Mouse (Mus musculus) left cerebral cortex, adult 18-20 months (tissue): ENCODE results near the gene Spata32. TPM values are rescaled to one million over a fixed set of nuclear protein-coding genes. Genes with fewer than 3 reads are reported as not detected.
"Not testable (repeated sequence)": the region's sequence is repeated elsewhere in the genome, so short reads cannot be mapped to it uniquely, and the experiment has no call there.

Experiments
- DNase-seq, 2 experiments: peaks; one replicate each; pipeline ENCODE4 v3.0.0; 2021 to 2022; ENCODE audit warnings: low spot score in 2 of 2, mixed read lengths in 1 of 2
- total RNA-seq, 2 experiments: library from RNA; stranded (reverse); gene quantifications; 2 replicates each; pipeline ENCODE4 v1.2.3; 2021

The Spata32 gene
- total RNA-seq, 2 experiments from 2014 or later: 1.5 to 1.8 TPM

DNA sequence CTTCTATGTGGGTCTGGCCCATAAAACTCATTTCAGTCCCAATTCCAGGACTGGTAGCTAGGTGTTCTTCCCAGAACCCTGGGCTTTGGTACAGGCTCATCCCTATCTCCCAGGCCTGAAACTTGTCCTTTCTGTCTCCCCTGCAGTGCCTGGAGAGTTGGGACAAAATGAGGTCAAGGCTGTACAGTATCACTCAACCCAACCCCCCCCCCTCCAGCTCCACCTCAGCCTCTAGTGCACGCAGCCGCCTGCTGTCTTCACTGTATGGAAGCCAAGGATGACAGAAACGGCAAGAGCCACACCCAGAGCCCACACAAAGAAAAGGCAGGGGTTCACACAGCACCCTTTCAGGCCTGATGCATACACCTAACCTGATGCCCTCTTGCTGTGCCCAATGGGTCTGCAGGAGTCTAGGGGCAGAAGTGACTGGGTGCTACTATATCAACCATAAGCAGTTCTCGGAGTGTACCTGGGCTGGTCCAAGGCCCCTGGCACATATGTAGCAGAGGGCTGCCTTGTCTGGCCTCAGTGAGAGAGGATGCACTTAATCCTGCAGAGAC is 28.6 kb upstream of the Spata32 start:
- DNase-seq: no peak

GRCm38 (mm10) chr11:103246081-103246730 is 28.0 kb upstream of the Spata32 start:
- peak; percentile 29 to 39 for DNase-seq

DNA sequence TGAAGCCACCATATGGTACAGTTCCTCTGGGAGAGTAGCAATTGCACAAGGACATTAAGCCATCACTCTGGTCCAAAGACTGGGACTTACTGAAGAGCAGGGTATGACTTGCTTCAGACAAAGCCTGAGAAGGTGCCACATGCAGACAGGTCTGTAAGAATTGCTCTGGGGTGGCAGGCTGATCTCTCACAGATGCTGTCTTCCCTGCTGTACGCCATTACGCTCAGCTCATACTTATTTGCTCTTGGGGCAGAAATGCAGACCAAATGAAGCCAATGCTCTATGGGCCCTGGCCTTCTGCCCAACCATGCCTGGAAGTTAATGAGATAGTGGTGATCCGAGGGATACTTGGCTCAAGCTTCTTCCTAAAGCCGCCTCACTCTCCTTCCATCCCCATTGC is 26.6 kb upstream of the Spata32 start:
- DNase-seq: no peak

DNA sequence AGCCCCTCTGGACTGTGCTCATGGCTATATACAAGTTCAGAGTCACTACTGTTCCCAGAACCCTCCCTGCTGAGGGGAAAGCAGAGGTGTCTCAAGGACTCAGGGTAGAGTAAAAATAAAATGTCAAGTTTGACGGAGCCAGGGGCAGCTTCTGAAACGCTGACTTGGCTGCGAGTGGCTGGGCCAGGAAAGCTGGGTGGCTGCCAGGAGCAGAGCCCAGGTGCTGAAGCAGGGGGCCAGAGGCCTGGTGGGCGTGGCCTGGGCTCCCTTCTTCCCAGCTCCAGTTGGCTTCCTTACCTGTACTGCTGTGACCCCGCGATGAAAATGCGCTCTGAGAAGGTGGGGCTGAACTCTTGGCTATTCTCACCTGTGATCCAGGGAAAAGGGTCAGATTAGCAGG is 22.5 kb upstream of the Spata32 start:
- no peak for DNase-seq

DNA sequence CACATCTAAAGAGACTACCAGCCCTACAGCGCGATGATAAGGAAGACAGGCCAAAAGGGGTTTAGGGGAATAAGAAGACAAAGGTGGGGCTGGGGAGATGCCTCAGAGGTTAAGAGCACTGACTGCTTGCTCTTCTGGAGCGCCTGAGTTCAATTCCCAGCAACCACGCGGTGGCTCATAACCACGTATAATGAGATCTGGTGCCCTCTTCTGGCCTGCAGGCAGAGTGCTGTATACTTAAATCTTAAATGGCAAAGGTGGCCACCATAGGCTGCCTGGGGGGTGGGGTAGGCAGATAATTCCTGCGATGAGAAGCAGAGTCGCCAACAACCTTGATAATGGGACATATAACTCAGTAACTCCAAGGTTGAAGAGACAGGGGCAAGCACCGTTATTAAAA is 19.5 kb upstream of the Spata32 start:
- no peak for DNase-seq

GRCm38 (mm10) chr11:103236903-103237302 is 18.7 kb upstream of the Spata32 start:
- DNase-seq: no peak

- DNase-seq: no peak
Measured at GRCm38 (mm10) chr11:103236431-103236830, 18.2 kb upstream of the Spata32 start.

DNA sequence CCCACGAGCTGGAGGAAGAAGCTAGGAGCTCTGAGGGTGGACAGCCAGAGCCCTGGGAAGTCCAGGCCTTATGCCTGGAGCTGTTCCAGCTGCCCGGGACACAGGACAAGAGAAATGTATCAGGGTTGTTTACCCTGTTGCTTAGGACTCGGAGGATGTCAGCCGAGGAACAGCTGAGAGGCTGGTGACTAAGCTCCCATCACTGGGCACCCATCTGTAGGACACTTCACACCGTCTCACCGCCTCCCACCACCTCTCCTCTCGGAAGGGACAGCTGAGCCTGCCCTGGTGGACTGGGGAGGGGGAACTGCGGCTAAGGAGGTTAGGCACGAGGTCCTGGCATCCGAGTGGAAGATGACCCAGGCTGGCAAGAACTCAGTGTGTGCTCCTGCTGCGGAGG is 17.5 kb upstream of the Spata32 start:
- DNase-seq: no peak

DNA sequence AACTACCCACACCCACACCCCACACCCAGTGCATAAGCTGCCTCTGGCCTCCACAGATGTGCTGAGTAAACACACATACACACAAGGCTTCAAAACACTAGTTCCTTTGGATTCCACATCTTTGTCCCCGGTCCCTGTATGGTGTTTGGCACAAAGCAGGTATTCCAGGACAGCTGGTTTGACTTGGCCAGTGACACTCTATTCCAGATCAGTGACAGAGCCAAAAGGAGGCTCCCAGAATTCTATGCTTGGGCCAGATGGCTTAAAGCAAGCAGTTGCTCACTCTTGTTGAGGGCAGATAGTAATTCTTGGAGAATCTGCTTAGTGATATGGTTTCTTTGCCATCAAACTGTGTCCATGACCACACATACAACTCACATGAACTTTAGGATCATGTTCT is 16.2 kb upstream of the Spata32 start:
- DNase-seq: no peak

DNA sequence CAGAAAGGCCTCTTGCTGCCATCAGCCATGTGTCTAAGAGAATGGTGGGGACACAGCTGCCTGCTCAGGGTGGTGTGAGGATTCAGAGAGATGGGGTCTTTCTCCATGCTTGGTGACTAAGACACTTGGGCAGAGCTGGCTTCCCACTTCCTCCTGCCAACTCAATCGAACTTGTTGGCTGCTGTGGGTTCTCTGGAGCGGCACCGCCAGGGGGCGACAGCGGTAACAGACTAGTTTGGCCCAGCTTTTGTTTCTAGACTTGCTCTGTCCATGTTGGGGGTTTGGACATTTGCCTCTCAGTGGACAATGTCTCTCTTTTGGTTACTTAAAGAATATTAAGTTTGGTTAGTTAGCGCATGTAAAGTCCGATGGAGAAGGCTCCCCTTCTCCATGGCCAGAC is 14.7 kb upstream of the Spata32 start:
- peak; percentile 76 to 82 for DNase-seq

GRCm38 (mm10) chr11:103231367-103231766 is 13.1 kb upstream of the Spata32 start:
- DNase-seq: no peak

GRCm38 (mm10) chr11:103230626-103231025 is 12.4 kb upstream of the Spata32 start:
- no peak for DNase-seq

- no peak for DNase-seq
Measured at GRCm38 (mm10) chr11:103229608-103230007, 11.4 kb upstream of the Spata32 start.

GRCm38 (mm10) chr11:103223951-103224456 is 5.8 kb upstream of the Spata32 start:
- DNase-seq: no peak

DNA sequence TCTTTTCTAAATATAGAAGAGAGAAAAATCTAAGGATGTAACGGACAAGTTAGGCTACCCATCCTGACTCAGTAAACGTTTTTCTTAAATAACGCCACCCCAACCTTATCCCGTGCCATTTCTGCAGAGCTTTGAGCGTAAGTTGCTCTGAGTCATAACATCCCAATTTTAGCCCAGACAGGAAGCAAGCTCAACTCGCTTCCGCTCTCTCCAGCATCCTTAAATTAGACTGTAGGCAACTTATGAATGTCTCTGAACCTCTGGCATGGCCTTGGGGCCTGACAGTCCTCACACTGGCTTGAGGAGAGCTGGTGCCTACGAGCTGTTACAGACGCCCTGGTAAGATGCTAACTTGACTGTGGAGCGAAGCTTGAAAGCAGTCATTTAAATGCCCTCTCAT is 5.2 kb upstream of the Spata32 start:
- DNase-seq: peak in 1 of 2 experiments; percentile 48

DNA sequence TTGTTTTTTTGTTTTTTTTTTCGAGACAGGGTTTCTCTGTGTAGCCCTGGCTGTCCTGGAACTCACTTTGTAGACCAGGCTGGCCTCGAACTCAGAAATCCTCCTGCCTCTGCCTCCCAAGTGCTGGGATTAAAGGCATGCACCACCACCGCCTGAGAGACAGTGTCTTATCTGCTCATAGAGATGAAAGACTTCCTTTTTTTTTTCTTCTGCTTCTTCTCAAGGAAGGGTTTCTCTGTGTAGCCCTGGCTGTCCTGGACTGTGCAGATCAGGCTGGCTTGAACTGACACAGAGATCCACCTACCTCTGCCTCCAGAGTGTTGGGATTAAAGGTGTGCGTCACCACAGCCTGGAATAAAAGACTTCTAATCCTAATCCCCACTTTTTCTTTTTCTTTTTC is 4.5 kb upstream of the Spata32 start:
- DNase-seq: not testable (repeated sequence)

DNA sequence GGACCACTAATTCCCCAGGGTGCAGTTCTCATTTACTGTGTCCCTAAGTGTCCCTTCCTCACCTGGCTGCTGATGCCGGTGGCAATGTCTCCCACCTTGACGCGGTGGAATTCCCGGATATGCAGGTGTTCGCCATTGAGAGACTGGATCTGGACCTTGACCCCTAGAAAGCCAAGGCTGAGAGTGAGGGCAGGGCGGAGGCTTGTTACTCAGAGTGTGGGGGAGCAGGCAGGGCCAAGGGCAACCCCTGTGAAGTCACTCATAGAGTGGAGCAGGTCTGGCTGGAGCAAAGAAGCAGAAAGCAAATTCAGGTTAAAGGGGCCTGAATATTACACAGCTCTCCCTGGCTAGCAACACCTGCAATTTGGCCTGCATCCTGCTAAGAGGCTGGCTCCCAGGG is 3.2 kb upstream of the Spata32 start:
- no peak for DNase-seq

DNA sequence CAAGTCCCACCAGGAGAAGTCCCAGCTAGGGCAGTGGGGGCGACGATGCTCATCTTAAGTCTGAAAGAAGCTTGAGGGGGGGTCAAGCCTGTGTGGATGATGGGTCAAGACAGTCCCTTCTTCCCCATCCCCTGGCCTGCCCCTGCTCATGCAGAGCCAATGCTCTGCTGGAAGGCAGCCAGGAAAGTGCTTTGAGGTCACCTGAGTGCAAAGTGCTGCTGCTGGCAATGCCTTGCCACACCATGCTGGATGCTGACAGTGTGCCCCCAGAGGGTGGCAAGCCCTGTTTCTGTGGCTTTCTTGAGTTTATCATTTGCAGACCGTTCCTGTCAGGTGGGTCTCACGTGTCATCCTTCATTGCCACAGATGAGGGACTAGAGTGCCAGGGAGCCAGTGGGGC is 1.8 kb upstream of the Spata32 start:
- DNase-seq: no peak

DNA sequence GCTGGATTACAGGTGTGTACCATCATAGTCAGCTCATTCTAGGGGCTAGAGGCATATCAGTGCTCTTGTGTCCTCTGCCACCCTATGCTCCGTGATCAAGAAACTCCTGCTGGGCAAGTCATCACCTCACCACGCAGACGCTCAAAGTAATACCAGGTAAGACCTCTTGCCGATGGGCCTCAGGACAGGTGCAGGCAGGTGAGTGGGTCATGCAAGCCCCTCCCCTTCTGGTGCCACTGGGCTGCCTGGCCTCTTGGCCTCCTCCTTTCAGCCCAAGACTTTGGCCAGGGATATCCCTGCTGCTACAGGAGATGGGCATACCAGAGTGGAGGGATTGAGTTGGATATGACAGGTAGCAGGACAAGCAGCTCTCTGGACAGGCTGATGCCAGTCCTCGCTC is 1.0 kb upstream of the Spata32 start:
- DNase-seq: no peak

GRCm38 (mm10) chr11:103218517-103218901 is 277 bp upstream of the Spata32 start:
- DNase-seq: no peak

- no peak for DNase-seq
Measured at GRCm38 (mm10) chr11:103215355-103215754, 2.9 kb downstream of the Spata32 start.

DNA sequence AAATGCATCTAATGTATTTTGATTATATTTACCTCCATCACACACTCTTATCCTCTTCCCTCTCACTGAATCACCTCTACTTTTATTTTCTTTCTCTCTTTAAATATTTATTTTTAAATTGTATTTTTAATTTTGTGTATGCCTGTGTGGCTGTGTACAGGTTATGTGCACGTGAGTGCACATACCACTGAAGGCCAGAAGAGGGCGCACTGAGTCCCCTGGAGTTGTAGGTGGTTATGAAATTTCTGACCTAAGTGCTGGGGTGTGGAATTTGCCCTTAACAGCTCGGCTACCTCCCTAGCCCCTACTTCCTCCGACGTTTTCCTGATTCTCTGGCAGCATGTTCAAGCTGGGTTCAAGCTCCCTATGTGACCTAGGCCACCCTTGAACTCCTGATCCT is 4.5 kb downstream of the Spata32 start:
- DNase-seq: no peak

- DNase-seq: no peak
Measured at GRCm38 (mm10) chr11:103210291-103210690, 7.9 kb downstream of the Spata32 start.
